Mouse (Mus musculus): Measurements from ENCODE around the gene Sec23b.

GRCm38 (mm10) chr2:144635644-144636320 is 79.8 kb downstream of the Sec23b start:
- no peak for TF ChIP-seq POLR2A (IDR thresholded peaks at IDR 0.05; ENCODE audit: low read depth, low read length)
- peak; percentile 87 for TF ChIP-seq CTCF (conservative IDR thresholded peaks at IDR 0.05; ENCODE audit: insufficient read depth, insufficient read length, low read depth, low read length)

Measured in kidney, adult 2 months (tissue).